ENCODE assay signal across 26 mouse cellular contexts in genomic region chr6:119337287-119337686, GRCm38 (mm10). TPM values are rescaled to one million over a fixed set of nuclear protein-coding genes. Genes with fewer than 3 reads are reported as not detected.
"Had no signal": no experiment of that assay in that cellular context is flagged by ENCODE, and none has a peak within 500 bp of the region (broad histone marks: within the 10 kb centered on the region; RNA-seq: fewer than 3 reads in every experiment).

No protein-coding gene starts in this region.

- H3K9me3 ChIP-seq: hindbrain, embryonic 10.5 days; hindbrain, embryonic 12.5 days; intestine, embryonic 15.5 days; limb, embryonic 10.5 days; limb, embryonic 12.5 days had no signal

- H3K4me3 ChIP-seq: gastrocnemius, adult 2 months; heart, adult 2 months; hindbrain, embryonic 10.5 days; hindbrain, embryonic 12.5 days; intestine, embryonic 15.5 days; layer of hippocampus, adult 2 months; left cerebral cortex, adult 2 months; limb, embryonic 10.5 days; limb, embryonic 12.5 days had no signal

- H3K4me1 ChIP-seq: intestine, embryonic 15.5 days; limb, embryonic 12.5 days had no signal

- ATAC-seq: hindbrain, embryonic 16.5 days; inflammation-experienced regulatory T-cells, adult 6 months; intestine, embryonic 15.5 days; intestine, postnatal 0 days had no signal

- H3K36me3 ChIP-seq: hindbrain, embryonic 10.5 days; hindbrain, embryonic 12.5 days; intestine, embryonic 15.5 days; limb, embryonic 10.5 days; limb, embryonic 12.5 days had no signal

- H3K27me3 ChIP-seq: intestine, embryonic 15.5 days had no signal

- H3K4me2 ChIP-seq: heart, embryonic 11.5 days; hindbrain, embryonic 12.5 days; hindbrain, embryonic 14.5 days; intestine, embryonic 15.5 days; limb, embryonic 12.5 days; liver, embryonic 11.5 days had no signal

- H3K27ac ChIP-seq: gastrocnemius, adult 2 months; heart, adult 2 months; hindbrain, embryonic 12.5 days; hindbrain, embryonic 14.5 days; intestine, embryonic 15.5 days; layer of hippocampus, adult 2 months; left cerebral cortex, adult 2 months; limb, embryonic 10.5 days; limb, embryonic 12.5 days had no signal

- DNase-seq: gastrocnemius, adult 2 months; gastrocnemius, postnatal 10 days; gastrocnemius, postnatal 25 days; heart, adult 2 months; heart, postnatal 10 days; heart, postnatal 4 days; kidney, adult 18-20 months; kidney, adult 8-10 months; kidney, postnatal 10 days; kidney, postnatal 25 days; kidney, postnatal 4 days; liver had no signal

- H3K9ac ChIP-seq: hindbrain, embryonic 12.5 days; hindbrain, embryonic 14.5 days; intestine, embryonic 15.5 days; limb, embryonic 12.5 days had no signal

RNA-seq across cellular contexts. Expression of gene Lrtm2, which starts 6.7 kb away (rescaled TPM):
- polyA plus RNA-seq: heart, embryonic 11.5 days; kidney, embryonic 14.5 days; limb, embryonic 10.5 days; limb, embryonic 12.5 days; liver, embryonic 11.5 days had no signal
